Mouse (Mus musculus): ENCODE data around the gene Slc26a10.

- TF ChIP-seq E2F4 (IDR thresholded peaks at IDR 0.05; ENCODE audit: insufficient read depth) (no peak), MYOD1 (IDR thresholded peaks at IDR 0.05; ENCODE audit: control insufficient read depth in 1 of 3, insufficient read length in 2 of 3, low read depth in 2 of 3) (no peak), CEBPB (IDR thresholded peaks at IDR 0.05; ENCODE audit: insufficient read depth, poor library complexity, severe bottlenecking) (no peak), POLR2A (IDR thresholded peaks at IDR 0.05; ENCODE audit: insufficient read length, low read depth) (no peak), TCF12 (IDR thresholded peaks at IDR 0.05; ENCODE audit: insufficient read depth, poor library complexity, severe bottlenecking) (no peak), REST (IDR thresholded peaks at IDR 0.05; ENCODE audit: insufficient read depth, insufficient read length) (no peak)
Measured at GRCm38 (mm10) chr10:127158471-127158870, 22.0 kb downstream of the Slc26a10 start.

Data from myocyte (in vitro differentiated cells).